Mouse (Mus musculus): ENCODE data around the gene Mypn.

- no peak for TF ChIP-seq GATA1 (IDR thresholded peaks at IDR 0.05; ENCODE audit: low read length)
- TF ChIP-seq TAL1 (IDR thresholded peaks at IDR 0.05; ENCODE audit: low read length), result no peak
Measured at GRCm38 (mm10) chr10:63156919-63157318, 46.8 kb downstream of the Mypn start.

All from erythroblast, embryonic 14.5 days (primary cell).